Mouse (Mus musculus): ENCODE measurements around the gene Snrpb. TPM values are rescaled to one million over a fixed set of nuclear protein-coding genes. Genes with fewer than 3 reads are reported as not detected.

The Snrpb gene
- polyA plus RNA-seq (2015; fragmentation: Nextera tagmentation; extraction: Ambion mirVana): 458 and 483 TPM in 2 replicates

GRCm38 (mm10) chr2:130178706-130179506 is at the start of gene Snrpb:
Gene Snrpb, minus strand, starts transcription at chr2:130179403.
- H3K9me3 ChIP-seq: no peaks in the 10 kb centered on the region
- ATAC-seq (replicated peaks): peak; percentile 94
- under 1% methylated on average over 81 of the region's 81 CpGs for WGBS
- H3K4me2 ChIP-seq (replicated peaks): peak within 1 kb of the TSS; percentile 75
- peak within 1 kb of the TSS; percentile 97 for H3K27ac ChIP-seq (replicated peaks)
- peak within 1 kb of the TSS; percentile 82 for H3K4me3 ChIP-seq
- no peaks in the 10 kb centered on the region for H3K27me3 ChIP-seq
- H3K4me1 ChIP-seq: peaks cover 23% of the 10 kb centered on the region
- H3K9ac ChIP-seq (replicated peaks): peak within 1 kb of the TSS; percentile 99
- peaks cover 25% of the 10 kb centered on the region for H3K36me3 ChIP-seq

- 81% methylated on average over 2 of the region's 2 CpGs for WGBS
These were observed 32.4 kb upstream of the Snrpb start for GRCm38 (mm10) chr2:130211581-130211980.

GRCm38 (mm10) chr2:130209636-130210035 is 30.4 kb upstream of the Snrpb start:
- Histone ChIP-seq H3K27ac (replicated peaks) (no peak overlapping the region), H3K9me3 (no peaks in the 10 kb centered on the region), H3K36me3 (no peaks in the 10 kb centered on the region), H3K27me3 (no peaks in the 10 kb centered on the region), H3K4me3 (no peak overlapping the region), H3K4me2 (replicated peaks) (no peak overlapping the region), H3K9ac (replicated peaks) (no peak overlapping the region), H3K4me1 (no peaks in the 10 kb centered on the region)
- no peak for ATAC-seq (replicated peaks)
- 91% methylated on average over 3 of the region's 3 CpGs for WGBS

More at GRCm38 (mm10) chr2:130211581-130211980, 32.4 kb upstream of the Snrpb start:
- no peaks in the 10 kb centered on the region for H3K9me3 ChIP-seq
- no peaks in the 10 kb centered on the region for H3K36me3 ChIP-seq
- no peak overlapping the region for H3K4me2 ChIP-seq (replicated peaks)
- no peaks in the 10 kb centered on the region for H3K4me1 ChIP-seq
- H3K4me3 ChIP-seq: no peak overlapping the region
- ATAC-seq (replicated peaks): no peak
- H3K27ac ChIP-seq (replicated peaks): no peak overlapping the region
- no peak overlapping the region for H3K9ac ChIP-seq (replicated peaks)
- H3K27me3 ChIP-seq: no peaks in the 10 kb centered on the region

- H3K36me3 ChIP-seq: no peaks in the 10 kb centered on the region
- H3K4me3 ChIP-seq: no peak overlapping the region
- no peak overlapping the region for H3K9ac ChIP-seq (replicated peaks)
- no peak for ATAC-seq (replicated peaks)
- no peaks in the 10 kb centered on the region for H3K4me1 ChIP-seq
- H3K27me3 ChIP-seq: no peaks in the 10 kb centered on the region
- H3K27ac ChIP-seq (replicated peaks): no peak overlapping the region
- no peaks in the 10 kb centered on the region for H3K9me3 ChIP-seq
- 83% methylated on average over 3 of the region's 3 CpGs for WGBS
- no peak overlapping the region for H3K4me2 ChIP-seq (replicated peaks)
These were observed 28.8 kb upstream of the Snrpb start for GRCm38 (mm10) chr2:130207996-130208395.

- no peak overlapping the region for H3K27ac ChIP-seq (replicated peaks)
- no peaks in the 10 kb centered on the region for H3K27me3 ChIP-seq
- no peaks in the 10 kb centered on the region for H3K9me3 ChIP-seq
- H3K9ac ChIP-seq (replicated peaks): no peak overlapping the region
- ATAC-seq (replicated peaks): no peak
- H3K4me3 ChIP-seq: no peak overlapping the region
- H3K4me2 ChIP-seq (replicated peaks): no peak overlapping the region
- H3K4me1 ChIP-seq: no peaks in the 10 kb centered on the region
- 81% methylated on average over 2 of the region's 2 CpGs for WGBS
- no peaks in the 10 kb centered on the region for H3K36me3 ChIP-seq
These were observed 28.2 kb upstream of the Snrpb start for GRCm38 (mm10) chr2:130207376-130207775.

- Histone ChIP-seq H3K27ac (replicated peaks) (no peak overlapping the region), H3K4me3 (no peak overlapping the region), H3K4me1 (no peaks in the 10 kb centered on the region), H3K9ac (replicated peaks) (no peak overlapping the region), H3K27me3 (no peaks in the 10 kb centered on the region), H3K4me2 (replicated peaks) (no peak overlapping the region), H3K9me3 (no peaks in the 10 kb centered on the region), H3K36me3 (no peaks in the 10 kb centered on the region)
- WGBS: 30% methylated on average over 5 of the region's 5 CpGs
- no peak for ATAC-seq (replicated peaks)
These were observed 21.8 kb upstream of the Snrpb start for GRCm38 (mm10) chr2:130200961-130201360.

GRCm38 (mm10) chr2:130194894-130195293 is 15.7 kb upstream of the Snrpb start, which contains the start of gene Tmc2:
Gene Tmc2, plus strand, starts transcription at chr2:130195194.
- Histone ChIP-seq H3K4me1 (no peaks in the 10 kb centered on the region), H3K27me3 (no peaks in the 10 kb centered on the region), H3K4me2 (replicated peaks) (no peak within 1 kb of the TSS), H3K36me3 (no peaks in the 10 kb centered on the region), H3K27ac (replicated peaks) (no peak within 1 kb of the TSS), H3K4me3 (no peak within 1 kb of the TSS), H3K9ac (replicated peaks) (no peak within 1 kb of the TSS), H3K9me3 (no peaks in the 10 kb centered on the region)
- no peak for ATAC-seq (replicated peaks)
- WGBS: 93% methylated on average over 16 of the region's 16 CpGs

- Histone ChIP-seq H3K27ac (replicated peaks) (no peak overlapping the region), H3K4me3 (no peak overlapping the region), H3K9ac (replicated peaks) (no peak overlapping the region), H3K4me1 (no peaks in the 10 kb centered on the region), H3K27me3 (no peaks in the 10 kb centered on the region), H3K9me3 (no peaks in the 10 kb centered on the region), H3K36me3 (no peaks in the 10 kb centered on the region), H3K4me2 (replicated peaks) (no peak overlapping the region)
- no peak for ATAC-seq (replicated peaks)
- WGBS: 90% methylated on average over 12 of the region's 12 CpGs
These were observed 9.2 kb upstream of the Snrpb start for GRCm38 (mm10) chr2:130188391-130188790.

GRCm38 (mm10) chr2:130179507-130180019 is 360 bp upstream of the Snrpb start:
- WGBS: 1% methylated on average over 15 of the region's 15 CpGs
- Histone ChIP-seq H3K27ac (replicated peaks) (peak overlapping the region; percentile 97), H3K9ac (replicated peaks) (peak overlapping the region; percentile 99), H3K36me3 (peaks cover 19% of the 10 kb centered on the region), H3K4me3 (peak overlapping the region; percentile 82), H3K27me3 (no peaks in the 10 kb centered on the region), H3K4me2 (replicated peaks) (peak overlapping the region; percentile 75), H3K4me1 (peaks cover 23% of the 10 kb centered on the region), H3K9me3 (no peaks in the 10 kb centered on the region)
- peak; percentile 84 for ATAC-seq (replicated peaks)

- Histone ChIP-seq H3K4me2 (replicated peaks) (peak overlapping the region; percentile 75), H3K36me3 (peaks cover 31% of the 10 kb centered on the region), H3K9me3 (no peaks in the 10 kb centered on the region), H3K4me1 (peaks cover 23% of the 10 kb centered on the region), H3K27me3 (no peaks in the 10 kb centered on the region), H3K9ac (replicated peaks) (peak overlapping the region; percentile 99), H3K27ac (replicated peaks) (peak overlapping the region; percentile 97), H3K4me3 (peak overlapping the region; percentile 82)
- under 1% methylated on average over 11 of the region's 11 CpGs for WGBS
- ATAC-seq (replicated peaks): no peak
These were observed 860 bp downstream of the Snrpb start for GRCm38 (mm10) chr2:130178381-130178705.

GRCm38 (mm10) chr2:130176820-130177219 is 2.4 kb downstream of the Snrpb start:
- no peak for ATAC-seq (replicated peaks)
- Histone ChIP-seq H3K4me2 (replicated peaks) (peak overlapping the region; percentile 75), H3K9me3 (no peaks in the 10 kb centered on the region), H3K9ac (replicated peaks) (peak overlapping the region; percentile 33; the same call in 1 of the 2 replicates), H3K36me3 (peaks cover 46% of the 10 kb centered on the region), H3K4me3 (0 out of 2 replicates have a peak overlapping the region, but pooled peaks have one; percentile 82), H3K27me3 (no peaks in the 10 kb centered on the region), H3K27ac (replicated peaks) (no peak overlapping the region), H3K4me1 (peaks cover 23% of the 10 kb centered on the region)
- WGBS: 74% methylated on average over 8 of the region's 8 CpGs

- H3K9ac ChIP-seq (replicated peaks): no peak overlapping the region
- no peaks in the 10 kb centered on the region for H3K27me3 ChIP-seq
- H3K9me3 ChIP-seq: no peaks in the 10 kb centered on the region
- no peak overlapping the region for H3K4me2 ChIP-seq (replicated peaks)
- 88% methylated on average over 2 of the region's 2 CpGs for WGBS
- peaks cover 75% of the 10 kb centered on the region for H3K36me3 ChIP-seq
- H3K27ac ChIP-seq (replicated peaks): no peak overlapping the region
- peaks cover 6% of the 10 kb centered on the region for H3K4me1 ChIP-seq
- no peak overlapping the region for H3K4me3 ChIP-seq
- no peak for ATAC-seq (replicated peaks)
These were observed 7.5 kb downstream of the Snrpb start for GRCm38 (mm10) chr2:130171674-130172073.
